Mouse (Mus musculus) bone marrow macrophage, adult 2 months (primary cell): ENCODE data around the gene Kalrn.

Source experiments
- CTCF ChIP-seq: IDR thresholded peaks from 2 replicates; pipeline ENCODE4 v1.5.1; 2012; ENCODE audit warnings: low read depth, mild to moderate bottlenecking, low read length, moderate library complexity
- POLR2A ChIP-seq: IDR thresholded peaks from 2 replicates; pipeline ENCODE4 v1.6.1; 2012; ENCODE audit warnings: mild to moderate bottlenecking, low read depth, low read length, borderline replicate concordance

DNA sequence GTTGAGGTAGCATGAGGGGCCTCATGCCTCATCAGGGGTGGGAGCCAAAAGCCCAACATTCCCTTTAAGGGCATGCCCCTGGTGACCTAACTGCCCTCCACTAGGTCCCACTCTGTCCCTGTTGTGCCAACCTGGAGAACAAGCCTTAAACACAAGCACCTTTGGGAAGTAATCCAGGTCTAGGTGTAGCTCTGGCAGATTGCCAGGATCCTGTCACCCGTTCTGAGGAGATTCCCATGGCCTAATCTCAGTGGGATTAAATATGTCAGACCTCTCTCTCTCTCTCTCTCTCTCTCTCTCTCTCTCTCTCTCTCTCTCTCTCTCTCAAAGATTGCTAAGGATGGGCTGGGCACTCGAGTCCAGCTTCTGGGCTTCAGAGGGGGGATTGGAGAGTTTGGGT is 641.6 kb downstream of the Kalrn start:
- TF ChIP-seq CTCF: no peak
- no peak for TF ChIP-seq POLR2A
